Mouse (Mus musculus): ENCODE measurements around the gene Polr3b. TPM values are rescaled to one million over a fixed set of nuclear protein-coding genes. Genes with fewer than 3 reads are reported as not detected.

Polr3b gene
- polyA plus RNA-seq, 1 experiment from 2014 or later = 16.0 TPM

GRCm38 (mm10) chr10:84716581-84716980 lies 94.5 kb downstream of the Polr3b start:
- H3K4me2 ChIP-seq (replicated peaks) = no peak overlapping the region
- peaks cover 55% of the 10 kb centered on the region for H3K36me3 ChIP-seq
- H3K9me3 ChIP-seq = no peaks in the 10 kb centered on the region
- 96% methylated on average over 7 of the region's 7 CpGs for WGBS
- no peak overlapping the region for H3K27ac ChIP-seq
- no peaks in the 10 kb centered on the region for H3K4me1 ChIP-seq
- no peaks in the 10 kb centered on the region for H3K27me3 ChIP-seq
- H3K9ac ChIP-seq = no peak overlapping the region
- H3K4me3 ChIP-seq = no peak overlapping the region
- ATAC-seq (ENCODE audit: low FRiP score, low read depth) = no peak

- H3K36me3 ChIP-seq = peaks cover 80% of the 10 kb centered on the region
- no peak overlapping the region for H3K27ac ChIP-seq
- no peak overlapping the region for H3K4me2 ChIP-seq (replicated peaks)
- WGBS = 80% methylated on average over 12 of the region's 12 CpGs
- no peak overlapping the region for H3K9ac ChIP-seq
- H3K27me3 ChIP-seq = no peaks in the 10 kb centered on the region
- H3K9me3 ChIP-seq = no peaks in the 10 kb centered on the region
- no peak overlapping the region for H3K4me3 ChIP-seq
- ATAC-seq (ENCODE audit: low FRiP score, low read depth) = no peak
- no peaks in the 10 kb centered on the region for H3K4me1 ChIP-seq
Measured at GRCm38 (mm10) chr10:84722711-84723110, 100.6 kb downstream of the Polr3b start.

- Histone ChIP-seq H3K27ac (no peak overlapping the region), H3K36me3 (peaks cover 51% of the 10 kb centered on the region), H3K4me1 (peaks cover 12% of the 10 kb centered on the region), H3K9ac (no peak overlapping the region), H3K4me2 (replicated peaks) (no peak overlapping the region), H3K4me3 (no peak overlapping the region), H3K9me3 (no peaks in the 10 kb centered on the region), H3K27me3 (0 out of 2 replicates have a peak, but pooled peaks cover 5% of the 10 kb centered on the region)
- WGBS = 89% methylated on average over 12 of the region's 12 CpGs
- no peak for ATAC-seq (ENCODE audit: low FRiP score, low read depth)
Measured at GRCm38 (mm10) chr10:84727005-84727404, 104.9 kb downstream of the Polr3b start.

GRCm38 (mm10) chr10:84727760-84728159 lies 105.7 kb downstream of the Polr3b start:
- ATAC-seq (ENCODE audit: low FRiP score, low read depth) = no peak
- H3K27ac ChIP-seq = no peak overlapping the region
- 90% methylated on average over 4 of the region's 4 CpGs for WGBS

GRCm38 (mm10) chr10:84730078-84730477 lies 108.0 kb downstream of the Polr3b start:
- Histone ChIP-seq H3K27me3 (peaks cover 8% of the 10 kb centered on the region; the same call in 1 of the 2 replicates), H3K36me3 (peaks cover 28% of the 10 kb centered on the region), H3K9ac (no peak overlapping the region), H3K4me1 (peaks cover 22% of the 10 kb centered on the region), H3K4me2 (replicated peaks) (no peak overlapping the region), H3K27ac (no peak overlapping the region), H3K4me3 (no peak overlapping the region), H3K9me3 (no peaks in the 10 kb centered on the region)
- 78% methylated on average over 3 of the region's 3 CpGs for WGBS
- no peak for ATAC-seq (ENCODE audit: low FRiP score, low read depth)

More at GRCm38 (mm10) chr10:84727760-84728159, 105.7 kb downstream of the Polr3b start:
- Histone ChIP-seq H3K9me3 (no peaks in the 10 kb centered on the region), H3K27me3 (0 out of 2 replicates have a peak, but pooled peaks cover 5% of the 10 kb centered on the region), H3K4me2 (replicated peaks) (no peak overlapping the region), H3K9ac (no peak overlapping the region), H3K4me1 (peaks cover 12% of the 10 kb centered on the region), H3K4me3 (no peak overlapping the region), H3K36me3 (peaks cover 43% of the 10 kb centered on the region)

- H3K9ac ChIP-seq = no peak overlapping the region
- H3K36me3 ChIP-seq = peaks cover 19% of the 10 kb centered on the region
- H3K4me3 ChIP-seq = no peak overlapping the region
- ATAC-seq (ENCODE audit: low FRiP score, low read depth) = no peak
- no peak overlapping the region for H3K27ac ChIP-seq
- H3K4me2 ChIP-seq (replicated peaks) = no peak overlapping the region
- H3K4me1 ChIP-seq = peaks cover 22% of the 10 kb centered on the region
- H3K27me3 ChIP-seq = peaks cover 8% of the 10 kb centered on the region; the same call in 1 of the 2 replicates
- WGBS = 26% methylated on average over 9 of the region's 9 CpGs
- H3K9me3 ChIP-seq = no peaks in the 10 kb centered on the region
Measured at GRCm38 (mm10) chr10:84730956-84731355, 108.9 kb downstream of the Polr3b start.

- Histone ChIP-seq H3K9me3 (no peaks in the 10 kb centered on the region), H3K4me2 (replicated peaks) (no peak overlapping the region), H3K36me3 (no peaks in the 10 kb centered on the region), H3K9ac (no peak overlapping the region), H3K27me3 (peaks cover 11% of the 10 kb centered on the region; the same call in 1 of the 2 replicates), H3K27ac (no peak overlapping the region), H3K4me3 (no peak overlapping the region), H3K4me1 (peaks cover 22% of the 10 kb centered on the region)
- no peak for ATAC-seq (ENCODE audit: low FRiP score, low read depth)
- 30% methylated on average over 6 of the region's 6 CpGs for WGBS
Measured at GRCm38 (mm10) chr10:84733511-84733910, 111.4 kb downstream of the Polr3b start.

- peak overlapping the region; percentile 40 for H3K4me3 ChIP-seq
- H3K4me1 ChIP-seq = peaks cover 41% of the 10 kb centered on the region
- H3K4me2 ChIP-seq (replicated peaks) = peak overlapping the region; percentile 67
- H3K9ac ChIP-seq = no peak overlapping the region
- no peak overlapping the region for H3K27ac ChIP-seq
- WGBS = under 1% methylated on average over 66 of the region's 66 CpGs
- no peak for ATAC-seq (ENCODE audit: low FRiP score, low read depth)
- no peaks in the 10 kb centered on the region for H3K36me3 ChIP-seq
- H3K27me3 ChIP-seq = peaks cover 95% of the 10 kb centered on the region
- H3K9me3 ChIP-seq = no peaks in the 10 kb centered on the region
Measured at GRCm38 (mm10) chr10:84754851-84755785, 133.0 kb downstream of the Polr3b start.

GRCm38 (mm10) chr10:84755786-84756203 lies 133.7 kb downstream of the Polr3b start, which contains the start of gene Rfx4:
Gene Rfx4, plus strand, starts transcription at chr10:84756062.
- H3K27ac ChIP-seq = no peak within 1 kb of the TSS
- H3K4me1 ChIP-seq = peaks cover 48% of the 10 kb centered on the region
- no peak for ATAC-seq (ENCODE audit: low FRiP score, low read depth)
- H3K4me3 ChIP-seq = peak within 1 kb of the TSS; percentile 40
- H3K9me3 ChIP-seq = no peaks in the 10 kb centered on the region
- peak within 1 kb of the TSS; percentile 67 for H3K4me2 ChIP-seq (replicated peaks)
- no peaks in the 10 kb centered on the region for H3K36me3 ChIP-seq
- under 1% methylated on average over 24 of the region's 24 CpGs for WGBS
- peak within 1 kb of the TSS; percentile 54 for H3K9ac ChIP-seq
- H3K27me3 ChIP-seq = peaks cover 97% of the 10 kb centered on the region

- peak overlapping the region; percentile 40 for H3K4me3 ChIP-seq
- H3K4me1 ChIP-seq = peaks cover 49% of the 10 kb centered on the region
- peak overlapping the region; percentile 54 for H3K9ac ChIP-seq
Measured at GRCm38 (mm10) chr10:84756435-84757095, 134.5 kb downstream of the Polr3b start.

GRCm38 (mm10) chr10:84757426-84758199 lies 135.5 kb downstream of the Polr3b start:
- Histone ChIP-seq H3K9ac (no peak overlapping the region), H3K4me2 (replicated peaks) (peak overlapping the region; percentile 14; the same call in 1 of the 2 replicates), H3K27me3 (peaks cover 96% of the 10 kb centered on the region), H3K4me3 (peak overlapping the region; percentile 40), H3K27ac (no peak overlapping the region), H3K36me3 (no peaks in the 10 kb centered on the region), H3K9me3 (no peaks in the 10 kb centered on the region), H3K4me1 (peaks cover 49% of the 10 kb centered on the region)
- no peak for ATAC-seq (ENCODE audit: low FRiP score, low read depth)
- WGBS = 4% methylated on average over 22 of the region's 22 CpGs

More at GRCm38 (mm10) chr10:84756435-84757095, 134.5 kb downstream of the Polr3b start:
- H3K27ac ChIP-seq = no peak overlapping the region
- H3K9me3 ChIP-seq = no peaks in the 10 kb centered on the region
- under 1% methylated on average over 42 of the region's 42 CpGs for WGBS
- H3K27me3 ChIP-seq = peaks cover 97% of the 10 kb centered on the region
- ATAC-seq (ENCODE audit: low FRiP score, low read depth) = no peak; the same call in 1 of the 2 replicates
- no peaks in the 10 kb centered on the region for H3K36me3 ChIP-seq
- peak overlapping the region; percentile 67 for H3K4me2 ChIP-seq (replicated peaks)

Measured in limb, embryonic 13.5 days (tissue).